Mouse (Mus musculus): Measurements from ENCODE around the gene Sept12. TPM values are rescaled to one million over a fixed set of nuclear protein-coding genes. Genes with fewer than 3 reads are reported as not detected.

The Sept12 gene
- polyA plus RNA-seq, 1 experiment from 2014 or later = not detected

GRCm38 (mm10) chr16:4947378-4947777 is 50.3 kb downstream of the Sept12 start:
- no peak overlapping the region for H3K4me2 ChIP-seq (ENCODE audit: low read depth)
- H3K27me3 ChIP-seq (ENCODE audit: control insufficient read depth, insufficient read depth, low read length) = no peaks in the 10 kb centered on the region
- H3K4me3 ChIP-seq (ENCODE audit: low read depth, low read length) = no peak overlapping the region
- H3K4me1 ChIP-seq (ENCODE audit: control insufficient read depth, insufficient read depth, low read length) = no peaks in the 10 kb centered on the region
- H3K9ac ChIP-seq (ENCODE audit: low read length) = no peak overlapping the region
- H3K9me3 ChIP-seq (ENCODE audit: control insufficient read depth, low read length) = no peaks in the 10 kb centered on the region
- peaks cover 5% of the 10 kb centered on the region for H3K36me3 ChIP-seq (ENCODE audit: control insufficient read depth, insufficient read depth, low read length)
- H3K27ac ChIP-seq (ENCODE audit: low read depth, low read length) = no peak overlapping the region
- WGBS = 91% methylated on average over 4 of the region's 4 CpGs
- ATAC-seq (ENCODE audit: insufficient read depth, low FRiP score, low TSS enrichment) (no peak), DNase-seq (ENCODE audit: low spot score) (no peak)

GRCm38 (mm10) chr16:4946155-4946554 is 51.5 kb downstream of the Sept12 start:
- WGBS = 91% methylated on average over 3 of the region's 3 CpGs
- Histone ChIP-seq H3K4me3 (ENCODE audit: low read depth, low read length) (no peak overlapping the region), H3K4me2 (ENCODE audit: low read depth) (no peak overlapping the region), H3K9me3 (ENCODE audit: control insufficient read depth, low read length) (no peaks in the 10 kb centered on the region), H3K36me3 (ENCODE audit: control insufficient read depth, insufficient read depth, low read length) (peaks cover 9% of the 10 kb centered on the region), H3K9ac (ENCODE audit: low read length) (no peak overlapping the region), H3K27ac (ENCODE audit: low read depth, low read length) (no peak overlapping the region), H3K4me1 (ENCODE audit: control insufficient read depth, insufficient read depth, low read length) (no peaks in the 10 kb centered on the region), H3K27me3 (ENCODE audit: control insufficient read depth, insufficient read depth, low read length) (no peaks in the 10 kb centered on the region)
- no peak for DNase-seq (ENCODE audit: low spot score)
- no peak for ATAC-seq (ENCODE audit: insufficient read depth, low FRiP score, low TSS enrichment)

DNA sequence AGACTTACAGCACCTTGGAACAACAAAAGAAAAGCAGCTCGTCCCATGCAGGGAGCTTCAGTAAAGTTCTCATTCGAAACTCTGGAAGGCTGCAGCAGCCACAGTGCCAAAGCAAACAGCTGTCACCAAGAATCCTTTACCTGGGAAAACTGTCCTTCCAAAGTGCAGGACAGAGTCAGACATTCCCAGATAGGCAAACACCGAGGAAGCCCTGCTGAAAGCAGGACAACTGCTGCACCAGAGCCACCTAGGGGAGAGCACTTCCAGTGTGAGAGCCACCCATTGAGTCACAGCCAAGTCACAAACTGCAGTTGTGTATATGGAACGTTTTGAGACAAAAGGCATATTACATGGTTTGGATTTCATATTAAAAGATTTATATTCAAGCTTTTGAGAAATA is 52.2 kb downstream of the Sept12 start:
- Histone ChIP-seq H3K9me3 (ENCODE audit: control insufficient read depth, low read length) (no peaks in the 10 kb centered on the region), H3K4me2 (ENCODE audit: low read depth) (no peak overlapping the region), H3K4me1 (ENCODE audit: control insufficient read depth, insufficient read depth, low read length) (no peaks in the 10 kb centered on the region), H3K27ac (ENCODE audit: low read depth, low read length) (no peak overlapping the region), H3K27me3 (ENCODE audit: control insufficient read depth, insufficient read depth, low read length) (no peaks in the 10 kb centered on the region), H3K9ac (ENCODE audit: low read length) (no peak overlapping the region), H3K36me3 (ENCODE audit: control insufficient read depth, insufficient read depth, low read length) (peaks cover 13% of the 10 kb centered on the region), H3K4me3 (ENCODE audit: low read depth, low read length) (no peak overlapping the region)
- ATAC-seq (ENCODE audit: insufficient read depth, low FRiP score, low TSS enrichment) = no peak
- 78% methylated on average over 4 of the region's 4 CpGs for WGBS
- DNase-seq (ENCODE audit: low spot score) = no peak

- no peak for ATAC-seq (ENCODE audit: insufficient read depth, low FRiP score, low TSS enrichment)
- WGBS = 95% methylated on average over 3 of the region's 3 CpGs
These were observed 54.2 kb downstream of the Sept12 start for GRCm38 (mm10) chr16:4943431-4943830.

DNA sequence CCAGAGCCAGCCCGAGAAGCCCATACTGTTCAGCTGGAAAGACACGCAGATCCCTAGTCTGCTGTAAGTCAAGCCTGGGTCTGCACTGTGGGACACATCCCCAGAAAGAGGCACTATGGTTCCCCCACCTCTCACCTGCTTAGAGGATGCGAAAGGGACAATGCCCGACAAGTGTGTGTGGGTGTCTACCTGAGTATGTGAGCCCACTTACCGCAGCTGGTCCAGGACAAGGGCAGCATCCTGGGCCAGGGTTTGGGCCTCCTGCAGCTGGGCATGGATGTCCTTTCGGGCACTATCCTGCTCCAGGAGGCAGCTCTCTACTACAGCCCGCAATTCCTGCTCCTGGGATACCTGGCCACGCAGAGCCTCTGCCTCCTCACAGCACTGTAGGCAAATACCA is 54.8 kb downstream of the Sept12 start:
- WGBS = 92% methylated on average over 8 of the region's 8 CpGs
- Histone ChIP-seq H3K4me3 (ENCODE audit: low read depth, low read length) (no peak overlapping the region), H3K9ac (ENCODE audit: low read length) (no peak overlapping the region), H3K4me1 (ENCODE audit: control insufficient read depth, insufficient read depth, low read length) (peaks cover 10% of the 10 kb centered on the region), H3K27ac (ENCODE audit: low read depth, low read length) (no peak overlapping the region), H3K4me2 (ENCODE audit: low read depth) (no peak overlapping the region), H3K9me3 (ENCODE audit: control insufficient read depth, low read length) (no peaks in the 10 kb centered on the region), H3K27me3 (ENCODE audit: control insufficient read depth, insufficient read depth, low read length) (no peaks in the 10 kb centered on the region), H3K36me3 (ENCODE audit: control insufficient read depth, insufficient read depth, low read length) (peaks cover 14% of the 10 kb centered on the region)
- DNase-seq (ENCODE audit: low spot score) (no peak), ATAC-seq (ENCODE audit: insufficient read depth, low FRiP score, low TSS enrichment) (no peak)

More at GRCm38 (mm10) chr16:4943431-4943830, 54.2 kb downstream of the Sept12 start:
- Histone ChIP-seq H3K4me1 (ENCODE audit: control insufficient read depth, insufficient read depth, low read length) (peaks cover 9% of the 10 kb centered on the region), H3K27me3 (ENCODE audit: control insufficient read depth, insufficient read depth, low read length) (no peaks in the 10 kb centered on the region), H3K36me3 (ENCODE audit: control insufficient read depth, insufficient read depth, low read length) (peaks cover 14% of the 10 kb centered on the region), H3K4me2 (ENCODE audit: low read depth) (no peak overlapping the region), H3K27ac (ENCODE audit: low read depth, low read length) (no peak overlapping the region), H3K9me3 (ENCODE audit: control insufficient read depth, low read length) (no peaks in the 10 kb centered on the region), H3K9ac (ENCODE audit: low read length) (no peak overlapping the region), H3K4me3 (ENCODE audit: low read depth, low read length) (no peak overlapping the region)
- no peak for DNase-seq (ENCODE audit: low spot score)

- H3K9ac ChIP-seq (ENCODE audit: low read length) = no peak overlapping the region
- no peak overlapping the region for H3K4me3 ChIP-seq (ENCODE audit: low read depth, low read length)
- no peak for DNase-seq (ENCODE audit: low spot score)
- no peak overlapping the region for H3K4me2 ChIP-seq (ENCODE audit: low read depth)
- no peaks in the 10 kb centered on the region for H3K27me3 ChIP-seq (ENCODE audit: control insufficient read depth, insufficient read depth, low read length)
- peaks cover 10% of the 10 kb centered on the region for H3K4me1 ChIP-seq (ENCODE audit: control insufficient read depth, insufficient read depth, low read length)
- H3K36me3 ChIP-seq (ENCODE audit: control insufficient read depth, insufficient read depth, low read length) = peaks cover 13% of the 10 kb centered on the region
- no peak overlapping the region for H3K27ac ChIP-seq (ENCODE audit: low read depth, low read length)
- ATAC-seq (ENCODE audit: insufficient read depth, low FRiP score, low TSS enrichment) = no peak
- no peaks in the 10 kb centered on the region for H3K9me3 ChIP-seq (ENCODE audit: control insufficient read depth, low read length)
These were observed 56.6 kb downstream of the Sept12 start for GRCm38 (mm10) chr16:4941016-4941415.

GRCm38 (mm10) chr16:4940311-4940850 is 57.3 kb downstream of the Sept12 start:
- DNase-seq (ENCODE audit: low spot score) (no peak), ATAC-seq (ENCODE audit: insufficient read depth, low FRiP score, low TSS enrichment) (no peak)
- Histone ChIP-seq H3K9ac (ENCODE audit: low read length) (0 out of 2 replicates have a peak overlapping the region, but pooled peaks have one; percentile 15), H3K36me3 (ENCODE audit: control insufficient read depth, insufficient read depth, low read length) (peaks cover 13% of the 10 kb centered on the region), H3K4me2 (ENCODE audit: low read depth) (no peak overlapping the region), H3K27ac (ENCODE audit: low read depth, low read length) (no peak overlapping the region), H3K4me1 (ENCODE audit: control insufficient read depth, insufficient read depth, low read length) (peaks cover 10% of the 10 kb centered on the region), H3K27me3 (ENCODE audit: control insufficient read depth, insufficient read depth, low read length) (no peaks in the 10 kb centered on the region), H3K4me3 (ENCODE audit: low read depth, low read length) (no peak overlapping the region; the same call in 1 of the 2 replicates), H3K9me3 (ENCODE audit: control insufficient read depth, low read length) (no peaks in the 10 kb centered on the region)
- 93% methylated on average over 10 of the region's 10 CpGs for WGBS

DNA sequence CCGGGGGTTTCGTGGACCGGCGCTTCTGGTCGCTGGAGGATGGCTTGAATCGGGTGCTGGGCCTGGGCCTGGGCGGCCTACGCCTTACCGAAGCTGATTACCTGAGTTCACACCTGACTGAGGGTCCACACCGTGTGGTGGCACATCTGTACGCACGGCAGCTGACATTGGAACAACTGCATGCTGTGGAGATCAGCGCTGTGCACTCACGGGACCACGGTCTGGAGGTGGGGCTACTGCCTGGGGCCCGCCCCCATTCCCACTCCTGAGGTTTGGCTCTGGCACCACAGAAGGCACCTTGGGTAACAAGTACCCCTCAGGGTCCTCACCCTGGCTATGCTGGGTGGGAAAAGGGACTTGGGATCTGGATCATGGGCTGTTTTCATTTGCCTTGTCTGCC is 58.2 kb downstream of the Sept12 start:
- Histone ChIP-seq H3K4me1 (ENCODE audit: control insufficient read depth, insufficient read depth, low read length) (peaks cover 10% of the 10 kb centered on the region), H3K4me3 (ENCODE audit: low read depth, low read length) (peak overlapping the region; percentile 90), H3K9me3 (ENCODE audit: control insufficient read depth, low read length) (no peaks in the 10 kb centered on the region), H3K27ac (ENCODE audit: low read depth, low read length) (peak overlapping the region; percentile 60; the same call in 1 of the 2 replicates), H3K4me2 (ENCODE audit: low read depth) (peak overlapping the region; percentile 98), H3K9ac (ENCODE audit: low read length) (peak overlapping the region; percentile 88), H3K36me3 (ENCODE audit: control insufficient read depth, insufficient read depth, low read length) (peaks cover 13% of the 10 kb centered on the region), H3K27me3 (ENCODE audit: control insufficient read depth, insufficient read depth, low read length) (no peaks in the 10 kb centered on the region)
- WGBS = 3% methylated on average over 16 of the region's 16 CpGs
- ATAC-seq (ENCODE audit: insufficient read depth, low FRiP score, low TSS enrichment) (peak; percentile 51), DNase-seq (ENCODE audit: low spot score) (peak; percentile 50)

DNA sequence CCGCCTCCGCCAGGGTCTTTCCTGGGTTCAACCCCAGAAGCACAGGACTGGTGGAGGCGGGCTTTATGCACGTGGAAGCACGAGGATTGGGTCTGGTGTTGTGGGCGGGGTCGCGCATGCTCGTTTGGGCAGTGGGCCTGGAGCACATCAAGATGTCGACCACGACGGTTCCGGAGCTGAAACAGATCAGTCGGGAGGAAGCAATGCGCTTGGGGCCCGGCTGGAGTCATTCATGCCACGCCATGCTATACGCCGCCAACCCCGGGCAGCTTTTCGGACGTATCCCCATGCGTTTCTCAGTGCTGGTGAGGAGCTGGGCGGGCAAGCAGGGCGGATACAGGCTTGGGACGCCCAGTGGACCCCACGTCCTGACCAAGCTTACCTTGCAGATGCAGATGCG is 58.7 kb downstream of the Sept12 start:
- WGBS = under 1% methylated on average over 28 of the region's 28 CpGs
- ATAC-seq (ENCODE audit: insufficient read depth, low FRiP score, low TSS enrichment) (peak; percentile 92), DNase-seq (ENCODE audit: low spot score) (peak; percentile 94)
- Histone ChIP-seq H3K9me3 (ENCODE audit: control insufficient read depth, low read length) (no peaks in the 10 kb centered on the region), H3K27ac (ENCODE audit: low read depth, low read length) (peak overlapping the region; percentile 60; the same call in 1 of the 2 replicates), H3K27me3 (ENCODE audit: control insufficient read depth, insufficient read depth, low read length) (no peaks in the 10 kb centered on the region), H3K4me2 (ENCODE audit: low read depth) (peak overlapping the region; percentile 98), H3K36me3 (ENCODE audit: control insufficient read depth, insufficient read depth, low read length) (peaks cover 16% of the 10 kb centered on the region), H3K9ac (ENCODE audit: low read length) (peak overlapping the region; percentile 88), H3K4me3 (ENCODE audit: low read depth, low read length) (peak overlapping the region; percentile 90), H3K4me1 (ENCODE audit: control insufficient read depth, insufficient read depth, low read length) (peaks cover 10% of the 10 kb centered on the region)

All from neural tube, embryonic 11.5 days (tissue).